Mouse (Mus musculus): ENCODE measurements around the gene Rasd2. TPM values are rescaled to one million over a fixed set of nuclear protein-coding genes. Genes with fewer than 3 reads are reported as not detected.

The Rasd2 gene
- polyA plus RNA-seq, 1 experiment = 78.6 TPM

GRCm38 (mm10) chr8:75199914-75200313 lies 13.8 kb upstream of the Rasd2 start:
- no peak overlapping the region for H3K4me3 ChIP-seq (ENCODE audit: insufficient read depth, low read length)
- no peak overlapping the region for H3K27ac ChIP-seq (ENCODE audit: insufficient read depth, low read length)
- peaks cover 21% of the 10 kb centered on the region for H3K4me1 ChIP-seq (ENCODE audit: control insufficient read depth, insufficient read depth, low read length)
- TF ChIP-seq CTCF (IDR thresholded peaks at IDR 0.05; ENCODE audit: extremely low read depth, insufficient read depth, low read length) = no peak
- no peak for TF ChIP-seq POLR2A (IDR thresholded peaks at IDR 0.05; ENCODE audit: extremely low read depth, insufficient read depth, low read length)

GRCm38 (mm10) chr8:75202041-75202656 lies 11.6 kb upstream of the Rasd2 start:
- Histone ChIP-seq H3K4me1 (ENCODE audit: control insufficient read depth, insufficient read depth, low read length) (peaks cover 18% of the 10 kb centered on the region), H3K27ac (ENCODE audit: insufficient read depth, low read length) (no peak overlapping the region), H3K4me3 (ENCODE audit: insufficient read depth, low read length) (no peak overlapping the region)
- TF ChIP-seq POLR2A (IDR thresholded peaks at IDR 0.05; ENCODE audit: extremely low read depth, insufficient read depth, low read length) (no peak), CTCF (IDR thresholded peaks at IDR 0.05; ENCODE audit: extremely low read depth, insufficient read depth, low read length) (no peak)

GRCm38 (mm10) chr8:75202913-75203312 lies 10.8 kb upstream of the Rasd2 start:
- TF ChIP-seq POLR2A (IDR thresholded peaks at IDR 0.05; ENCODE audit: extremely low read depth, insufficient read depth, low read length) (no peak), CTCF (IDR thresholded peaks at IDR 0.05; ENCODE audit: extremely low read depth, insufficient read depth, low read length) (no peak)
- H3K4me1 ChIP-seq (ENCODE audit: control insufficient read depth, insufficient read depth, low read length) = peaks cover 17% of the 10 kb centered on the region
- H3K27ac ChIP-seq (ENCODE audit: insufficient read depth, low read length) = no peak overlapping the region
- H3K4me3 ChIP-seq (ENCODE audit: insufficient read depth, low read length) = no peak overlapping the region

- Histone ChIP-seq H3K4me1 (ENCODE audit: control insufficient read depth, insufficient read depth, low read length) (peaks cover 15% of the 10 kb centered on the region), H3K4me3 (ENCODE audit: insufficient read depth, low read length) (no peak overlapping the region), H3K27ac (ENCODE audit: insufficient read depth, low read length) (no peak overlapping the region)
- TF ChIP-seq CTCF (IDR thresholded peaks at IDR 0.05; ENCODE audit: extremely low read depth, insufficient read depth, low read length) (no peak), POLR2A (IDR thresholded peaks at IDR 0.05; ENCODE audit: extremely low read depth, insufficient read depth, low read length) (no peak)
Measured at GRCm38 (mm10) chr8:75203420-75203819, 10.3 kb upstream of the Rasd2 start.

- TF ChIP-seq POLR2A (IDR thresholded peaks at IDR 0.05; ENCODE audit: extremely low read depth, insufficient read depth, low read length) (no peak), CTCF (IDR thresholded peaks at IDR 0.05; ENCODE audit: extremely low read depth, insufficient read depth, low read length) (no peak)
- H3K27ac ChIP-seq (ENCODE audit: insufficient read depth, low read length) = no peak overlapping the region
- H3K4me3 ChIP-seq (ENCODE audit: insufficient read depth, low read length) = no peak overlapping the region
- peaks cover 10% of the 10 kb centered on the region for H3K4me1 ChIP-seq (ENCODE audit: control insufficient read depth, insufficient read depth, low read length)
Measured at GRCm38 (mm10) chr8:75204190-75204868, 9.4 kb upstream of the Rasd2 start.

- Histone ChIP-seq H3K4me3 (ENCODE audit: insufficient read depth, low read length) (no peak overlapping the region), H3K27ac (ENCODE audit: insufficient read depth, low read length) (no peak overlapping the region), H3K4me1 (ENCODE audit: control insufficient read depth, insufficient read depth, low read length) (0 out of 2 replicates have a peak, but pooled peaks cover 2% of the 10 kb centered on the region)
- TF ChIP-seq POLR2A (IDR thresholded peaks at IDR 0.05; ENCODE audit: extremely low read depth, insufficient read depth, low read length) (no peak), CTCF (IDR thresholded peaks at IDR 0.05; ENCODE audit: extremely low read depth, insufficient read depth, low read length) (no peak)
Measured at GRCm38 (mm10) chr8:75211461-75211860, 2.3 kb upstream of the Rasd2 start.

GRCm38 (mm10) chr8:75212631-75213306 lies 975 bp upstream of the Rasd2 start:
- peak overlapping the region; percentile 43; the same call in 1 of the 2 replicates for H3K27ac ChIP-seq (ENCODE audit: insufficient read depth, low read length)

GRCm38 (mm10) chr8:75213307-75213651 lies 465 bp upstream of the Rasd2 start:
- Histone ChIP-seq H3K27ac (ENCODE audit: insufficient read depth, low read length) (peak overlapping the region; percentile 43; the same call in 1 of the 2 replicates), H3K4me1 (ENCODE audit: control insufficient read depth, insufficient read depth, low read length) (0 out of 2 replicates have a peak, but pooled peaks cover 2% of the 10 kb centered on the region), H3K4me3 (ENCODE audit: insufficient read depth, low read length) (peak overlapping the region; percentile 79)
- TF ChIP-seq POLR2A (IDR thresholded peaks at IDR 0.05; ENCODE audit: extremely low read depth, insufficient read depth, low read length) = no peak
- no peak for TF ChIP-seq CTCF (IDR thresholded peaks at IDR 0.05; ENCODE audit: extremely low read depth, insufficient read depth, low read length)

More at GRCm38 (mm10) chr8:75212631-75213306, 975 bp upstream of the Rasd2 start:
- TF ChIP-seq CTCF (IDR thresholded peaks at IDR 0.05; ENCODE audit: extremely low read depth, insufficient read depth, low read length) (no peak), POLR2A (IDR thresholded peaks at IDR 0.05; ENCODE audit: extremely low read depth, insufficient read depth, low read length) (0 out of 2 replicates have a peak, but pooled peaks have one; percentile 20)
- H3K4me1 ChIP-seq (ENCODE audit: control insufficient read depth, insufficient read depth, low read length) = 0 out of 2 replicates have a peak, but pooled peaks cover 2% of the 10 kb centered on the region
- H3K4me3 ChIP-seq (ENCODE audit: insufficient read depth, low read length) = peak overlapping the region; percentile 79

GRCm38 (mm10) chr8:75215046-75215445 lies 1.3 kb downstream of the Rasd2 start:
- TF ChIP-seq POLR2A (IDR thresholded peaks at IDR 0.05; ENCODE audit: extremely low read depth, insufficient read depth, low read length) (no peak), CTCF (IDR thresholded peaks at IDR 0.05; ENCODE audit: extremely low read depth, insufficient read depth, low read length) (no peak)
- Histone ChIP-seq H3K4me1 (ENCODE audit: control insufficient read depth, insufficient read depth, low read length) (0 out of 2 replicates have a peak, but pooled peaks cover 2% of the 10 kb centered on the region), H3K27ac (ENCODE audit: insufficient read depth, low read length) (no peak overlapping the region), H3K4me3 (ENCODE audit: insufficient read depth, low read length) (peak overlapping the region; percentile 79)
